Mouse (Mus musculus): ENCODE data around the gene Entr1. TPM values are rescaled to one million over a fixed set of nuclear protein-coding genes. Genes with fewer than 3 reads are reported as not detected.

Entr1 gene
- total and polyA plus RNA-seq, 2 experiments from 2014 or later, result 57.2 to 67.4 TPM

GRCm38 (mm10) chr2:26410091-26410490 lies 21.0 kb upstream of the Entr1 start:
- H3K9ac ChIP-seq (replicated peaks; ENCODE audit: low read depth, low read length), result no peak overlapping the region
- DNase-seq (ENCODE audit: low spot score) (no peak), ATAC-seq (ENCODE audit: insufficient read depth, low read depth) (no peak)
- peaks cover 46% of the 10 kb centered on the region for H3K36me3 ChIP-seq (replicated peaks; ENCODE audit: control insufficient read depth, insufficient read depth, low read length)
- no peaks in the 10 kb centered on the region for H3K9me3 ChIP-seq (replicated peaks; ENCODE audit: control insufficient read depth, low read length)
- H3K4me1 ChIP-seq (ENCODE audit: control insufficient read depth, insufficient read depth), result peaks cover 22% of the 10 kb centered on the region
- H3K4me2 ChIP-seq (ENCODE audit: low read depth, low read length), result no peak overlapping the region
- TF ChIP-seq EP300 (IDR thresholded peaks at IDR 0.05; ENCODE audit: low read depth), result no peak
- TF ChIP-seq CTCF (IDR thresholded peaks at IDR 0.05; ENCODE audit: low read depth), result no peak
- H3K27me3 ChIP-seq (ENCODE audit: control insufficient read depth, insufficient read depth, low read length), result no peaks in the 10 kb centered on the region
- H3K27ac ChIP-seq (ENCODE audit: low read depth), result no peak overlapping the region
- no peak overlapping the region for H3K4me3 ChIP-seq (ENCODE audit: low read depth, low read length)
- 69% methylated on average over 5 of the region's 5 CpGs for WGBS

GRCm38 (mm10) chr2:26409362-26409761 lies 20.2 kb upstream of the Entr1 start:
- WGBS, result 60% methylated on average over 3 of the region's 3 CpGs
- Histone ChIP-seq H3K27ac (ENCODE audit: low read depth) (no peak overlapping the region), H3K36me3 (replicated peaks; ENCODE audit: control insufficient read depth, insufficient read depth, low read length) (peaks cover 40% of the 10 kb centered on the region), H3K4me1 (ENCODE audit: control insufficient read depth, insufficient read depth) (peaks cover 22% of the 10 kb centered on the region), H3K4me2 (ENCODE audit: low read depth, low read length) (peak overlapping the region; percentile 80), H3K9me3 (replicated peaks; ENCODE audit: control insufficient read depth, low read length) (no peaks in the 10 kb centered on the region), H3K4me3 (ENCODE audit: low read depth, low read length) (peak overlapping the region; percentile 71), H3K9ac (replicated peaks; ENCODE audit: low read depth, low read length) (0 out of 2 replicates have a peak overlapping the region, but pooled peaks have one; percentile 83), H3K27me3 (ENCODE audit: control insufficient read depth, insufficient read depth, low read length) (no peaks in the 10 kb centered on the region)
- no peak for ATAC-seq (ENCODE audit: insufficient read depth, low read depth)
- TF ChIP-seq EP300 (IDR thresholded peaks at IDR 0.05; ENCODE audit: low read depth) (no peak), CTCF (IDR thresholded peaks at IDR 0.05; ENCODE audit: low read depth) (no peak)
- DNase-seq (ENCODE audit: low spot score), result no peak

- ATAC-seq (ENCODE audit: insufficient read depth, low read depth) (peak; percentile 93), DNase-seq (ENCODE audit: low spot score) (peak; percentile 90)
- Histone ChIP-seq H3K36me3 (replicated peaks; ENCODE audit: control insufficient read depth, insufficient read depth, low read length) (peaks cover 34% of the 10 kb centered on the region), H3K27ac (ENCODE audit: low read depth) (peak within 1 kb of the TSS; percentile 69), H3K4me3 (ENCODE audit: low read depth, low read length) (peak within 1 kb of the TSS; percentile 71), H3K9ac (replicated peaks; ENCODE audit: low read depth, low read length) (peak within 1 kb of the TSS; percentile 83), H3K9me3 (replicated peaks; ENCODE audit: control insufficient read depth, low read length) (no peaks in the 10 kb centered on the region), H3K4me1 (ENCODE audit: control insufficient read depth, insufficient read depth) (peaks cover 22% of the 10 kb centered on the region), H3K4me2 (ENCODE audit: low read depth, low read length) (peak within 1 kb of the TSS; percentile 80), H3K27me3 (ENCODE audit: control insufficient read depth, insufficient read depth, low read length) (no peaks in the 10 kb centered on the region)
- TF ChIP-seq CTCF (IDR thresholded peaks at IDR 0.05; ENCODE audit: low read depth) (peak; percentile 96), EP300 (IDR thresholded peaks at IDR 0.05; ENCODE audit: low read depth) (peak; percentile 88)
- WGBS, result under 1% methylated on average over 49 of the region's 57 CpGs
These were observed 19.6 kb upstream of the Entr1 start, which contains the start of gene Inpp5e for GRCm38 (mm10) chr2:26408515-26409356. Inpp5e (minus strand) TSS chr2:26409203.

- H3K27ac ChIP-seq (ENCODE audit: low read depth), result no peak overlapping the region
- TF ChIP-seq CTCF (IDR thresholded peaks at IDR 0.05; ENCODE audit: low read depth) (no peak), EP300 (IDR thresholded peaks at IDR 0.05; ENCODE audit: low read depth) (no peak)
These were observed 14.2 kb upstream of the Entr1 start for GRCm38 (mm10) chr2:26403306-26403705.

GRCm38 (mm10) chr2:26402265-26402664 lies 13.1 kb upstream of the Entr1 start:
- ATAC-seq (ENCODE audit: insufficient read depth, low read depth) (no peak), DNase-seq (ENCODE audit: low spot score) (no peak)
- Histone ChIP-seq H3K27ac (ENCODE audit: low read depth) (no peak overlapping the region), H3K27me3 (ENCODE audit: control insufficient read depth, insufficient read depth, low read length) (no peaks in the 10 kb centered on the region), H3K9ac (replicated peaks; ENCODE audit: low read depth, low read length) (no peak overlapping the region), H3K4me3 (ENCODE audit: low read depth, low read length) (no peak overlapping the region), H3K4me2 (ENCODE audit: low read depth, low read length) (no peak overlapping the region), H3K36me3 (replicated peaks; ENCODE audit: control insufficient read depth, insufficient read depth, low read length) (peaks cover 47% of the 10 kb centered on the region), H3K9me3 (replicated peaks; ENCODE audit: control insufficient read depth, low read length) (no peaks in the 10 kb centered on the region), H3K4me1 (ENCODE audit: control insufficient read depth, insufficient read depth) (peaks cover 9% of the 10 kb centered on the region)
- WGBS, result 81% methylated on average over 1 of the region's 1 CpGs
- TF ChIP-seq CTCF (IDR thresholded peaks at IDR 0.05; ENCODE audit: low read depth) (no peak), EP300 (IDR thresholded peaks at IDR 0.05; ENCODE audit: low read depth) (no peak)

More at GRCm38 (mm10) chr2:26403306-26403705, 14.2 kb upstream of the Entr1 start:
- H3K9me3 ChIP-seq (replicated peaks; ENCODE audit: control insufficient read depth, low read length), result no peaks in the 10 kb centered on the region
- DNase-seq (ENCODE audit: low spot score) (no peak), ATAC-seq (ENCODE audit: insufficient read depth, low read depth) (no peak)
- no peak overlapping the region for H3K4me2 ChIP-seq (ENCODE audit: low read depth, low read length)
- peaks cover 20% of the 10 kb centered on the region for H3K4me1 ChIP-seq (ENCODE audit: control insufficient read depth, insufficient read depth)
- no peak overlapping the region for H3K4me3 ChIP-seq (ENCODE audit: low read depth, low read length)
- H3K9ac ChIP-seq (replicated peaks; ENCODE audit: low read depth, low read length), result no peak overlapping the region
- H3K27me3 ChIP-seq (ENCODE audit: control insufficient read depth, insufficient read depth, low read length), result no peaks in the 10 kb centered on the region
- peaks cover 38% of the 10 kb centered on the region for H3K36me3 ChIP-seq (replicated peaks; ENCODE audit: control insufficient read depth, insufficient read depth, low read length)
- WGBS, result 67% methylated on average over 8 of the region's 8 CpGs

All from heart, postnatal 0 days (tissue).